Mouse (Mus musculus): ENCODE data around the gene 4931422A03Rik. TPM values are rescaled to one million over a fixed set of nuclear protein-coding genes. Genes with fewer than 3 reads are reported as not detected.

4931422A03Rik gene
- polyA plus RNA-seq (2014; fragmentation: Illumina TruSeq; extraction: RNeasy Lipid Tissue Mini Kit (QIAGEN cat#74804); ENCODE audit: low read depth, low replicate concordance) = not detected

DNA sequence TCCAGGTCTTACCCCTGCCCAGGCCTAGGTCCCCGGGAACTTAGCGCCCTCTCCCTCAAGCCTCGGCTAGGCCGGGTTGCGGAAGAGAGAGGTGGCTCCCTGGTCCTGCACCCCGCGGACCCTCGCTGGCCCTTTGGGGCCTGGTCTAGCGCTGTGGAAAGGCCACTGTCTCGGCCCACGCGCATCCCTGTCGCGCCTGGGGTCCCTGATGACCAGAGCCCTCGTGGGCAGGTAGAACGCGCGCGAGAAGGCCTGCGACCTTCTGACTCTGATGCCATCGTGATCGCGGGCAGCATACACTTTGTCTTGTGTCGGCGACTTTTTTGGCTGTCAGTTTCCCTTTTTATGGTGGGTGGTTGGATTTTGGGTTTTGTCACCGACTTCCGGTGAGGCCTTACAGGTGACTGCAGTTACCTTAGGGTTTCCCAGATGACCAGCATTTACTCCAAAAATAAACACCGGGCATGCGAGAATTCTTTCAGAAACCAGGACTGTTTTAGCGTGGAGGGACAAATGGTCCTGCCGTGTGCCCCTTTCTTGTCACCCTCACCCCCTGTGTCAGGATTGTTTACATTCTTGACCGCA lies at the start of gene 4931422A03Rik:
4931422A03Rik (minus strand) TSS at position 223 of the 585 bp plus-strand sequence.

GRCm38 (mm10) chr2:104069704-104070185 lies 41.6 kb upstream of the 4931422A03Rik start, which contains the start of gene Cd59b:
Cd59b (plus strand) TSS chr2:104069849.

GRCm38 (mm10) chr2:104068450-104068849 lies 40.3 kb upstream of the 4931422A03Rik start, which contains the start of gene Gm10799:
Gm10799 (minus strand) TSS chr2:104068550.

DNA sequence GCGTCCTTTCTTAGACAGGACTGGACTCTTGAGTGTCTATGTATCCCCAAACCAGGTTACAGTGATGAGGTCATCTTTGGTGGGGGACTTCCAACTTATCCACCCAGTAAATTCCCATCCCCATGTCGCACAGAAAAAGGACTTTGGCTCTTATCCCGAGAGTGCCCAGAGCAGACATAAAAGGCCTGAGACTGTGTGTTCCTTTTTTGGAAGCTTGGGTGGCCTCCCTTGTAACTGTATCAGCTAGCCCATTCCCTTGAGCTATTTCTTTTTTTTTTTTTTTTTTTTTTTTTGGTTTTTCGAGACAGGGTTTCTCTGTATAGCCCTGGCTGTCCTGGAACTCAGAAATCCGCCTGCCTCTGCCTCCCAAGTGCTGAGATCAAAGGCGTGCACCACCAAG lies 37.4 kb upstream of the 4931422A03Rik start, which contains the start of gene Gm10912:
Gm10912 (plus strand) TSS at position 301 of the 400 bp plus-strand sequence.

DNA sequence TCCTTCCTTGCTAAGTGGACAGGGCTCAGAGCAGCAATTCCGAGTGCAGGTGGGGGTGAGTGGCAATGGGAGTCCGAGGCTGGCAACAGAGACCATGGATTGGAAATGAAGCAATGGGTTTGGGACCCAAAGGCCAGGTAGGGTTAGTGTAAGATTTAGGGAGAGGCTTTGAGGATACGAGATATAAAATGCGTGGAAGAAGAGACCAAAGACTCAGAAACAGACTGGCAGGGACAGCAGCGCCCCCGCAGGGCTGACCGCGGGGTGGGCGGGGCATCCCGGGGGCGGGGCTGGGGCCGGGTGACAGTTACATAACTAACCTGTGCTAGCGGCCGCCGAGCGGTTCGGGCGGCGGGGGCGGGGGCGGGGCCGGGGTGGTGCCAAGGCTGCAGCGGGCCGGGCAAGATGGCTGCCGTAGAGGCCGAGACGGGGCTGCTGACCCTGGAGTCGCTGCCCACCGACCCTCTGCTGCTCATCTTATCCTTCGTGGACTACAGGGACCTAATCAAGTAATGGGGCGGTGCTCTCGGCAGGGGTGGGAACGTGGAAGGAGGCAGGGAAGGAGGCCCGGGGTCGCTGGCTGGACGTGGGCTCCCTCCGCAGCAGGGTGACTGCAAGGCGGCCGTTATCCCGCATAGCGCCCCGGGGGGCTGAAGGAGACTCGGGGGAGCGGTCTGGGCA lies 563 bp downstream of the 4931422A03Rik start, which contains the start of gene Fbxo3:
Fbxo3 (plus strand) TSS at position 264 of the 681 bp plus-strand sequence.

DNA sequence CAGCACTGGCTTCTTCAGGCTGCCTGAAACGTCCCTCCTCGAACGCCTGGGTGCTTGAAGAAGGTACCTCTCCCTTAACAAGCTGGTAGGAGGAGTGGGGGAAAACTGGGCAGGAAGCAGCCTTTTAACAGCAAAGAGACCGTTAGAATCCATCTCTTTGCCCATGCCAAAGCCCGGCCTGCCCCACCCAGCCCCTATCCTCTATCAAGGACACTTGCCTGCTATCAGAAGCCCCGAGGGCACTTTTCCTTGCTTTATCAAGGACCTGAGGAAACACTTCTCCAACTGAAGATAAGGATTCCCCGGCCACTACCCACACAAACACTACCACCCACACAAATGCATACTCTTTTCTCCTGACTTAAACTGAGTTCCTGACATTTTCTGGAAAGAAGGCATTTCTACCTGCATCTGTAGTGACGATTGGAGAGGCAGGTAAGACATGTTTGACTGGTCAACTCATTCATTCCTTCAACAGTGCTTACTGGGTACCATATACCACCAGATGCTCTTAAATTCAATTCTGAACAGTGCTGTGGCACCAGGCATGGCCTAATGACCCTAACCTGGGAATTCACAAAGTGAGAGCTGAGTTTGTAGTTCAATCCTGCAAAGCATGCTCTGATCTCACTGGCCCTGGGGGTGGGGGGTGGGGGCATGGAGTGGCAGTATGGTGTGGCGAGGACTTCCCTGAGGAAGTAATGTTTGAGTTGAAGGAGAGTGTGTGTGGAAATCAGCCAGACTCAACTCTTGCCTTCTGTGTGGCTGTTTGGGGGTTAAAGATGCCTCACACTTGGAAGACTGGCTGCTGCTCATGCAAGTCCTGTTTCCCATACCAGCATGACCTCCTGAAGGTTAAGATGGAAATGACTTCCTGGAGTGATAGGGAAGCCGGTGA lies 70.3 kb downstream of the 4931422A03Rik start, which contains the start of gene Lmo2:
Lmo2 (plus strand) TSS at position 338 of the 898 bp plus-strand sequence.

Other genes starting within 250 kb of the 4931422A03Rik start
- gene Caprin1, start 230.7 kb downstream of the 4931422A03Rik start, polyA plus RNA-seq (2014; fragmentation: Illumina TruSeq; extraction: RNeasy Lipid Tissue Mini Kit (QIAGEN cat#74804); ENCODE audit: low read depth, low replicate concordance) = 477 TPM
- gene Lmo2, start 70.4 kb downstream of the 4931422A03Rik start, polyA plus RNA-seq (2014; fragmentation: Illumina TruSeq; extraction: RNeasy Lipid Tissue Mini Kit (QIAGEN cat#74804); ENCODE audit: low read depth, low replicate concordance) = 26.7 TPM
- gene Fbxo3, start 640 bp downstream of the 4931422A03Rik start, polyA plus RNA-seq (2014; fragmentation: Illumina TruSeq; extraction: RNeasy Lipid Tissue Mini Kit (QIAGEN cat#74804); ENCODE audit: low read depth, low replicate concordance) = 99.8 TPM
- gene Gm10912, start 37.5 kb upstream of the 4931422A03Rik start, polyA plus RNA-seq (2014; fragmentation: Illumina TruSeq; extraction: RNeasy Lipid Tissue Mini Kit (QIAGEN cat#74804); ENCODE audit: low read depth, low replicate concordance) = not detected
- gene Gm10799, start 40.2 kb upstream of the 4931422A03Rik start, polyA plus RNA-seq (2014; fragmentation: Illumina TruSeq; extraction: RNeasy Lipid Tissue Mini Kit (QIAGEN cat#74804); ENCODE audit: low read depth, low replicate concordance) = not detected
- gene Cd59b, start 41.5 kb upstream of the 4931422A03Rik start, polyA plus RNA-seq (2014; fragmentation: Illumina TruSeq; extraction: RNeasy Lipid Tissue Mini Kit (QIAGEN cat#74804); ENCODE audit: low read depth, low replicate concordance) = 18.0 TPM
- 153 TPM for gene Cd59a, start 67.4 kb upstream of the 4931422A03Rik start, polyA plus RNA-seq (2014; fragmentation: Illumina TruSeq; extraction: RNeasy Lipid Tissue Mini Kit (QIAGEN cat#74804); ENCODE audit: low read depth, low replicate concordance)
- not detected for gene A930018P22Rik, start 94.4 kb upstream of the 4931422A03Rik start, polyA plus RNA-seq (2014; fragmentation: Illumina TruSeq; extraction: RNeasy Lipid Tissue Mini Kit (QIAGEN cat#74804); ENCODE audit: low read depth, low replicate concordance)